Mouse (Mus musculus): ENCODE measurements around the gene Por. TPM values are rescaled to one million over a fixed set of nuclear protein-coding genes. Genes with fewer than 3 reads are reported as not detected.

Por gene
- polyA plus RNA-seq, 1 experiment from 2014 or later: 93.9 TPM

DNA sequence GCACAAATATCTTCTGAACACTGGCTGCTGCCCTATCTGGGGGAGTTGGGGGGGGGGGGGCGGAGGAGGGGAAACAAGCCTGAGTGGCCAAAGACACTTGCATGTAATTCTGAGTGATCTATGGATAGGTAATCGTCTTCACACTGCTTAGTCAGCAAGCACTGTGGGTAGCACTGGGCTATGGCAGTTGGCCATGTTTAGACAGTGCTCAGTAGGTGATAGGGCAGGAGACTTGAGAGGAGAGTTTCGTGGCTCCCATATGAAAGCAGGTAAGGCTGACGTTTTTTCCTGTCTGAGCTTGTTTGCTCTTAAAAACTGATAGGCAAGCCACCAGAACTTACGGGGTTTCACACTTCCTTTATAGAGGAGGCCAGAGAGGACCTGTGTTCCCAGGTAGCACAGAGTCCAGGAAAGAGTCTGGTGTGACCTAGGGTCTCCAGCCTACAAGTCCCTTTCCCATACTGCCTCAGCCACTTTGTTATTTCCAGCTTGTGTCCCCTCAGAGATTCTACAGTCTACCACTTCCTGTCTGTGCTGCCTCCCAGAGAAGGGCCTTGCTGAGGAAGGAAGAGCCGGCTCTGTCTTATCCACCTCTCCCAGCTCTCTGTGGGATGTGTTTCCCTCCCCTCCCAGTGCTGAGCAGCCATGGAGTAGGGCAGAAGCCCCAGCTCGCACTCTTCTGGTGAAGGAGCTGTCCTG, 29.9 kb upstream of the Por start:
- no peaks in the 10 kb centered on the region for H3K4me1 ChIP-seq (ENCODE audit: control insufficient read depth, insufficient read depth, low read length)
- H3K27me3 ChIP-seq (ENCODE audit: control insufficient read depth, insufficient read depth, low read length): no peaks in the 10 kb centered on the region
- no peak for DNase-seq (ENCODE audit: low spot score)
- peaks cover 7% of the 10 kb centered on the region for H3K36me3 ChIP-seq (ENCODE audit: control insufficient read depth, insufficient read depth, low read length)
- H3K4me2 ChIP-seq (ENCODE audit: low read depth): no peak overlapping the region
- no peaks in the 10 kb centered on the region for H3K9me3 ChIP-seq (ENCODE audit: control insufficient read depth, low read length)
- H3K9ac ChIP-seq (ENCODE audit: low read length): no peak overlapping the region
- H3K27ac ChIP-seq (ENCODE audit: low read depth, low read length): no peak overlapping the region
- no peak overlapping the region for H3K4me3 ChIP-seq (ENCODE audit: low read depth, low read length)
- ATAC-seq (ENCODE audit: insufficient read depth, low FRiP score, low TSS enrichment): no peak
- 82% methylated on average over 7 of the region's 7 CpGs for WGBS

DNA sequence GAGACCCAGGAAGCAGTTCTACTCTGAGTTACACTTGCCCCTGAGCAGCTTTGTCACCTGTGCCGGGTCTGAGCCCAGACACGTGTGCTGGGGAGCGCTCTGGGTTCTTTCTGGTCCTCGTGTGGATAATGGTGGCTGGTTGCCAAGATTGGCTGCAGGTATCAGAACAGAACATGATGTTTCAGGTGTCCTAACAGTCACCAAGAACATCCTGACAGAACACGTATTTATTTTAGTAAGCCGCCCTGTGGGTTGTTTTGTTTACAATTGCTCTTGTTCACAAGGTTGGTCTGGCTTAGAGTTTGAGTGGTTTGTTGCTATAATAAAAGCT, 29.4 kb upstream of the Por start:
- H3K27ac ChIP-seq (ENCODE audit: low read depth, low read length): no peak overlapping the region
- no peak overlapping the region for H3K4me3 ChIP-seq (ENCODE audit: low read depth, low read length)
- ATAC-seq (ENCODE audit: insufficient read depth, low FRiP score, low TSS enrichment) (no peak), DNase-seq (ENCODE audit: low spot score) (no peak)
- no peaks in the 10 kb centered on the region for H3K4me1 ChIP-seq (ENCODE audit: control insufficient read depth, insufficient read depth, low read length)
- no peaks in the 10 kb centered on the region for H3K27me3 ChIP-seq (ENCODE audit: control insufficient read depth, insufficient read depth, low read length)
- H3K36me3 ChIP-seq (ENCODE audit: control insufficient read depth, insufficient read depth, low read length): peaks cover 7% of the 10 kb centered on the region
- 89% methylated on average over 6 of the region's 6 CpGs for whole genome bisulfite sequencing
- H3K4me2 ChIP-seq (ENCODE audit: low read depth): no peak overlapping the region
- no peak overlapping the region for H3K9ac ChIP-seq (ENCODE audit: low read length)
- H3K9me3 ChIP-seq (ENCODE audit: control insufficient read depth, low read length): no peaks in the 10 kb centered on the region

DNA sequence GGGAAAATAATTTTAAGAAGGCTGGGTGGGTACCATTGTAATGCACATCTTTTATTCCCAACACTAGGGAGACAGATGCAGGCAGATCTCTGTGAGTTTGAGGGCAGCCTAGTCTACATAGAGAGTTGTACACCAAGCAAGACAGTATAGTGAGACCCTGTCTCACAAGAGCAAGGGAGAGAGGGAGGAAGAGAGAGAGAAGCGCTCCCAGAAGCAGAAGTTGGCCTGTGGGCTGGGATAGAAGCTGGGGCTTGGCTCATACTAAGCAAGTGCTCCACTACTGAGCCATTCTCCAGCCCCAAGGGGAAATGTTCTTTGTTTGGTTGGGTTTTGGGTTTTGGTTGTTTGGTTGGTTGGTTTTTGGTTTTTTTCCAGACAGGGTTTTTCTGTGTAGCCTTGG, 28.8 kb upstream of the Por start:
- 100% methylated on average over 1 of the region's 1 CpGs for WGBS
- Histone ChIP-seq H3K9ac (ENCODE audit: low read length) (no peak overlapping the region), H3K36me3 (ENCODE audit: control insufficient read depth, insufficient read depth, low read length) (peaks cover 5% of the 10 kb centered on the region), H3K4me2 (ENCODE audit: low read depth) (no peak overlapping the region), H3K4me3 (ENCODE audit: low read depth, low read length) (no peak overlapping the region), H3K27me3 (ENCODE audit: control insufficient read depth, insufficient read depth, low read length) (no peaks in the 10 kb centered on the region), H3K9me3 (ENCODE audit: control insufficient read depth, low read length) (no peaks in the 10 kb centered on the region), H3K4me1 (ENCODE audit: control insufficient read depth, insufficient read depth, low read length) (no peaks in the 10 kb centered on the region), H3K27ac (ENCODE audit: low read depth, low read length) (no peak overlapping the region)
- DNase-seq (ENCODE audit: low spot score) (no peak), ATAC-seq (ENCODE audit: insufficient read depth, low FRiP score, low TSS enrichment) (no peak)

DNA sequence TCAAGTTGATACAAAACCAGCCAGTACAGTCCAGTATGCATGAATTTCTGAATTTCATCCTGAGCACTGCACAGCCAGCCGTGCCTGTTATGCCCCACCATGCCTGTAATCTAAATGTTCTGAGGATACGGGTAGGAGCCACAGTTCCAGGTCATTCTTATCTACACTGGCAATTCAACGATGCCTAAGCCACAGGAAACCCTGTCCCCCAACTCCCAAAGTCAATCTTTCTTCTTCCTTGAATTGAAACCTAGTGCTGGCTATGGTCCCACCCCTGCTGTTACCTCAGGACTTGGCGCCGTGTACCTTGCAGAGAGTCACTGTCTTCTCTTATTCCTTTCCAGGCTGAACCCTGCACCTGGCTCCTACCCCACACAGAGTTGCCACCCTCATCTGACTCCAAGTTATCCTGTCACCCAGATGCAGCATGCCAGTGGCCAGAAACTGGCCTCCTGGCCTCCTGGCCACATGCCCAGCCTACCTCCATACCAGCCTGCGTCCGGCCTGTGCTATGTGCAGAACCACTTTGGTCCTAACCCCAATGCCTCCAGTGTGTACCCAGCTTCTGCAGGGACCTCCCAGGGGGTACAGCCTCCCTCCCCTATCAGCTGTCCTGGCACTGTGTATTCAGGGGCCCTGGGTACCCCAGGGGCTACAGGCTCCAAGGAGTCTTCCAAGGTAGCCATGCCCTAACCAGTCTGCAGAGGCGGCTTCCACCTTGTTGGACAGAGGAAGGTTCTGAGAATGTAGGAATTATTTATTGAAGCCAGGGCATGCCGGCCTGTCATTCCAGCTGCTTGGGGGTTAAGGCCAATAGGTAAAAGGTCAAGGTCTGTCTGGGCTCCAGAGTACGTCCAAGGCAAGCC, 26.9 kb upstream of the Por start:
- Histone ChIP-seq H3K27me3 (ENCODE audit: control insufficient read depth, insufficient read depth, low read length) (no peaks in the 10 kb centered on the region), H3K4me2 (ENCODE audit: low read depth) (no peak overlapping the region), H3K4me3 (ENCODE audit: low read depth, low read length) (no peak overlapping the region), H3K27ac (ENCODE audit: low read depth, low read length) (no peak overlapping the region), H3K9ac (ENCODE audit: low read length) (no peak overlapping the region), H3K36me3 (ENCODE audit: control insufficient read depth, insufficient read depth, low read length) (peaks cover 5% of the 10 kb centered on the region; the same call in 1 of the 2 replicates), H3K4me1 (ENCODE audit: control insufficient read depth, insufficient read depth, low read length) (no peaks in the 10 kb centered on the region), H3K9me3 (ENCODE audit: control insufficient read depth, low read length) (no peaks in the 10 kb centered on the region)
- 87% methylated on average over 10 of the region's 10 CpGs for WGBS
- DNase-seq (ENCODE audit: low spot score): no peak
- ATAC-seq (ENCODE audit: insufficient read depth, low FRiP score, low TSS enrichment): no peak

DNA sequence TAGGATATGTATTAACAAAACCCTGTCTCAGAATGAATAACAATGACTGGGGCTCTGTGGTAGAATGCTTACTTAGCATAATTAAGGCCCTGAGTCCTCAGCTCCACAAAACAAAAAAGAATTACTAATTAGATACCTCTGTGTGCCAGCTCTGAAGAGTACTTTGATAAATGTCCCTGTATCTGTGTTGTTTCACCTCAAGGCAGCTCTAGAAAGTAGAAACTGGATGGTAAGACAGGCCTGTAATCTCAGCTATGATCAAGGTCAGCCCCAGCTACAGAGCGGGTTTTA, 26.3 kb upstream of the Por start:
- WGBS: 91% methylated on average over 1 of the region's 1 CpGs

DNA sequence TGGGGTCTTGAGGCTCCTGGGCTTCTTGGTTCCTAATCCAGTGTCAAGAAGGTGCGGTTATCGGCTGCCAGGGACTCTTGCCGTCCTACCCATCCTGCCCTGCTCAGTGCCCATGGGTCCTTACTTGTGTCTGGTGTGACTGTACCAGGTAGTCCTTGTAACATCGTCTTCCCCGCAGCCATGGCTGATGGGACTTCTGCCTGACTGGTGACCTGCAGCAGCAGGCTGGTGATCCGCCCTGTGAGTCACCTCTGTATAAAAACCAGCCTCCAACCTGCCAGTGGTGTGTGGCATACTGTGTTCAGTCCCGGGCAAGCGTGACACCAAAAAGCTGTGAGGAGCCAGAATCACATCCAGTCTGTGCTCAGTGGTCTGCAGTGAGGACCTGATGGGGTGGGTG, 26.0 kb upstream of the Por start:
- Histone ChIP-seq H3K36me3 (ENCODE audit: control insufficient read depth, insufficient read depth, low read length) (peaks cover 5% of the 10 kb centered on the region; the same call in 1 of the 2 replicates), H3K27ac (ENCODE audit: low read depth, low read length) (no peak overlapping the region), H3K9ac (ENCODE audit: low read length) (no peak overlapping the region), H3K4me3 (ENCODE audit: low read depth, low read length) (no peak overlapping the region), H3K9me3 (ENCODE audit: control insufficient read depth, low read length) (no peaks in the 10 kb centered on the region), H3K27me3 (ENCODE audit: control insufficient read depth, insufficient read depth, low read length) (no peaks in the 10 kb centered on the region), H3K4me1 (ENCODE audit: control insufficient read depth, insufficient read depth, low read length) (no peaks in the 10 kb centered on the region), H3K4me2 (ENCODE audit: low read depth) (no peak overlapping the region)
- ATAC-seq (ENCODE audit: insufficient read depth, low FRiP score, low TSS enrichment): no peak
- no peak for DNase-seq (ENCODE audit: low spot score)
- WGBS: 85% methylated on average over 8 of the region's 8 CpGs

More for the DNA sequence above, 26.3 kb upstream of the Por start:
- H3K9ac ChIP-seq (ENCODE audit: low read length): no peak overlapping the region
- H3K4me1 ChIP-seq (ENCODE audit: control insufficient read depth, insufficient read depth, low read length): no peaks in the 10 kb centered on the region
- ATAC-seq (ENCODE audit: insufficient read depth, low FRiP score, low TSS enrichment): no peak
- DNase-seq (ENCODE audit: low spot score): no peak
- H3K4me2 ChIP-seq (ENCODE audit: low read depth): no peak overlapping the region
- no peaks in the 10 kb centered on the region for H3K9me3 ChIP-seq (ENCODE audit: control insufficient read depth, low read length)
- no peak overlapping the region for H3K27ac ChIP-seq (ENCODE audit: low read depth, low read length)
- no peaks in the 10 kb centered on the region for H3K27me3 ChIP-seq (ENCODE audit: control insufficient read depth, insufficient read depth, low read length)
- peaks cover 5% of the 10 kb centered on the region; the same call in 1 of the 2 replicates for H3K36me3 ChIP-seq (ENCODE audit: control insufficient read depth, insufficient read depth, low read length)
- H3K4me3 ChIP-seq (ENCODE audit: low read depth, low read length): no peak overlapping the region

DNA sequence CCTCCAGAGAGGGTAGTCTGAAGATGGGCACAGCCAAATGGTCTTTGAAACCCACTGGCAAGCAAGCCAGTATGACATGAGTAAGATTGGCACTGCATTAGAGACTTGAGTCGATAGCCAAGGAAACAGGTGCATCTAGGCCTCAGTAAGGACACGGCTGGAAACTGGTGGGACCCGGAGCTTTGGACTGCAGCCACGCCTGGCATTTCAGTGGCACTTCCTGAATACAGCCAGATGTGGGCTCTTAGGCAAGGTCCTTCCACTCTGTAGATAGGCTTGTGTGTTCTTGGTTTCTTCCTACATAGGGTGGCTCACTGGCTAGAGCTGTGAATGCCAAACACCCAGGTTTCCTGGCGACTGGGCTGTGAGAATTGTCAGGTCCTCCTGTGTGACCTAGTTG, 24.5 kb upstream of the Por start:
- no peak overlapping the region for H3K9ac ChIP-seq (ENCODE audit: low read length)
- 92% methylated on average over 5 of the region's 5 CpGs for WGBS
- no peaks in the 10 kb centered on the region for H3K27me3 ChIP-seq (ENCODE audit: control insufficient read depth, insufficient read depth, low read length)
- no peaks in the 10 kb centered on the region for H3K9me3 ChIP-seq (ENCODE audit: control insufficient read depth, low read length)
- H3K27ac ChIP-seq (ENCODE audit: low read depth, low read length): no peak overlapping the region
- H3K4me2 ChIP-seq (ENCODE audit: low read depth): no peak overlapping the region
- ATAC-seq (ENCODE audit: insufficient read depth, low FRiP score, low TSS enrichment): no peak
- H3K4me3 ChIP-seq (ENCODE audit: low read depth, low read length): no peak overlapping the region
- peaks cover 3% of the 10 kb centered on the region; the same call in 1 of the 2 replicates for H3K36me3 ChIP-seq (ENCODE audit: control insufficient read depth, insufficient read depth, low read length)
- H3K4me1 ChIP-seq (ENCODE audit: control insufficient read depth, insufficient read depth, low read length): no peaks in the 10 kb centered on the region
- no peak for DNase-seq (ENCODE audit: low spot score)

DNA sequence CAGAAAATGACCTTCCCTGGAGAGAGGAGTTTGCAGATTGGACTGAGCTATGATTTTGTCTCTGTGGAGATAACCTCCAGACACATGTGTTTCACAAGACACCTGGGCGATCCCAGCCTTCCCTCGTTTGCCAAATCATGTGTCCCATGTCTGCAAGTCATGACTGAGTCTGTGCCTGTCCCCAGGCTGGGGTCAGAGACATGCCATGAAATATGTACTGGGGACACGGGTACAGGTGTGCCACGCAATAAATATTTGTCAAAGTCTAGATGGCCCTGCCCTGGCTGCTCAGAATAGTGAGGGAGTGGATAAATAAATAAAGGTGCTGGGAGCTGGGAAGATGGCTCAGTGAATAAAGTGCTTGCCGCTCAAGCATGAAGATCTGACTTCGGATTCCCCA, 23.8 kb upstream of the Por start:
- WGBS: 87% methylated on average over 6 of the region's 6 CpGs
- DNase-seq (ENCODE audit: low spot score) (no peak), ATAC-seq (ENCODE audit: insufficient read depth, low FRiP score, low TSS enrichment) (no peak)
- no peaks in the 10 kb centered on the region for H3K27me3 ChIP-seq (ENCODE audit: control insufficient read depth, insufficient read depth, low read length)
- H3K4me1 ChIP-seq (ENCODE audit: control insufficient read depth, insufficient read depth, low read length): no peaks in the 10 kb centered on the region
- H3K4me2 ChIP-seq (ENCODE audit: low read depth): no peak overlapping the region
- H3K36me3 ChIP-seq (ENCODE audit: control insufficient read depth, insufficient read depth, low read length): 0 out of 2 replicates have a peak, but pooled peaks cover 3% of the 10 kb centered on the region
- H3K9ac ChIP-seq (ENCODE audit: low read length): no peak overlapping the region
- H3K27ac ChIP-seq (ENCODE audit: low read depth, low read length): no peak overlapping the region
- no peak overlapping the region for H3K4me3 ChIP-seq (ENCODE audit: low read depth, low read length)
- H3K9me3 ChIP-seq (ENCODE audit: control insufficient read depth, low read length): no peaks in the 10 kb centered on the region

Measured in neural tube, embryonic 11.5 days (tissue).